Mouse (Mus musculus) heart, postnatal 0 days (tissue): ENCODE data around the gene Slc22a6.

ENCODE experiments used
- CTCF ChIP-seq: IDR thresholded peaks from 2 replicates; pipeline ENCODE4 v1.5.1; 2016; ENCODE audit warnings: antibody characterized with exemption, control low read depth, low read depth
- EP300 ChIP-seq: IDR thresholded peaks from 2 replicates; pipeline ENCODE4 v1.6.1; 2016; ENCODE audit warnings: antibody characterized with exemption, low read depth

DNA sequence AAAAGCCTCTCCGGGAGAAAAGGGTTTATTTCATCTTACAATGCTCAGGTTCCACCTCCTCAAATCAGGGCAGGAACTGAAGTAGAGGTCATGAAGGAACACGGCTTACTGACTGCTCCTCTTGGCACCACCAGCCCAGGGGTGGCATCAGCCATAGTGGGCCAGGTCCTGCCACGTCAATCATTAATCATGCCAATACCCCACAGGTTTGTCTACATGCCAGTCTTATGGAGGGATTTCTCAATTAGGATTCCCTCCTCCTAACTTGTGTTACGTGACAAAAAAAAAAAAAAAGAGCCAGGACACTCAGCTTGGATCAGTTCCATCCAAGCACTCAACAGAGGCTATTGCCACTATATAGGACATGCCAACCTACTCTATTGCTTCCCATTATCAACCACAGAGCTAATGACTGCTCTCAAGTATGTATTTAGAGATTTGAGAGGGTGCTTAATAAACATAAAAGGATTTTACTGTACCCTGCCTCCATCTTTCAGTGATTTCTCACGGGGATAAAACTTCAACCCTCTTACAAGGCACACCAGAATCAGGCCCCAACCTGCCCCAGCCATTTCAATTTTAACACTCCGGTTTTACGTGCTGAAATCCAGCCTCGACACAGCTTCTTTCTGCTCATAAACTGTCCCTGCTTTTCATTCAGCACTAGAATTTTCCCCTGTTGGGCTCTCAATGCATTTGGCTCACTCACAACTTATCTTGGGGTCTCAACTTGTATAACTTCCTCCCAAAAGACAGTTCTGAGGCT lies 6.3 kb upstream of the Slc22a6 start:
- TF ChIP-seq CTCF (no peak), EP300 (no peak)
